Mouse (Mus musculus) myocyte (in vitro differentiated cells): ENCODE data around the gene Ap1b1. TPM values are rescaled to one million over a fixed set of nuclear protein-coding genes. Genes with fewer than 3 reads are reported as not detected.

ENCODE experiments used
- H3K27me3 ChIP-seq: one replicate; pipeline ENCODE4 v1.6.1; 2011; ENCODE audit not compliant: control insufficient read depth, insufficient read depth, insufficient read length
- H3K36me3 ChIP-seq: one replicate; pipeline ENCODE4 v1.6.1; 2011; ENCODE audit not compliant: control insufficient read depth, insufficient read depth
- H3K4me2 ChIP-seq: one replicate; pipeline ENCODE4 v1.6.1; 2011; ENCODE audit warnings: low read depth, control low read depth
- H3K4me3 ChIP-seq: one replicate; pipeline ENCODE4 v1.5.1; 2011; ENCODE audit warnings: mild to moderate bottlenecking, control low read depth, moderate library complexity
- H3K79me2 ChIP-seq: one replicate; pipeline ENCODE4 v1.6.1; 2011; ENCODE audit not compliant: control insufficient read depth, insufficient read depth
- H3ac ChIP-seq: one replicate; pipeline ENCODE4 v1.6.1; 2011; ENCODE audit not compliant: control insufficient read depth, insufficient read length
- CEBPB ChIP-seq: IDR thresholded peaks from 2 replicates; pipeline ENCODE4 v1.6.1; 2011; ENCODE audit warnings: mild to moderate bottlenecking, moderate library complexity; ENCODE audit not compliant: poor library complexity, insufficient read depth, severe bottlenecking
- E2F4 ChIP-seq: IDR thresholded peaks from one replicate; pipeline ENCODE4 v1.6.1; 2011; ENCODE audit warnings: mild to moderate bottlenecking, control low read depth, moderate library complexity; ENCODE audit not compliant: insufficient read depth
- MAX ChIP-seq: IDR thresholded peaks from one replicate; pipeline ENCODE4 v1.6.1; 2011; ENCODE audit warnings: low read depth, mild to moderate bottlenecking, control low read depth
- MYOD1 ChIP-seq, 3 experiments: IDR thresholded peaks; one replicate each; pipeline ENCODE4 v1.6.1; 2011; ENCODE audit warnings: control low read depth in 2 of 3, low read depth in 2 of 3, mild to moderate bottlenecking in 2 of 3, moderate library complexity in 1 of 3; ENCODE audit not compliant: insufficient read length in 2 of 3, control insufficient read depth in 1 of 3
- MYOG ChIP-seq, 3 experiments: IDR thresholded peaks; one replicate each; pipeline ENCODE4 v1.6.1; 2011; ENCODE audit warnings: control low read depth in 2 of 3, low read depth in 2 of 3, mild to moderate bottlenecking in 2 of 3; ENCODE audit not compliant: insufficient read length in 2 of 3, control insufficient read depth in 1 of 3, insufficient read depth in 1 of 3
- POLR2A ChIP-seq: IDR thresholded peaks from one replicate; pipeline ENCODE4 v1.6.1; 2011; ENCODE audit warnings: low read depth, mild to moderate bottlenecking, control low read depth, moderate library complexity; ENCODE audit not compliant: insufficient read length
- POLR2AphosphoS2 ChIP-seq: IDR thresholded peaks from one replicate; pipeline ENCODE4 v1.6.1; 2011; ENCODE audit warnings: low read depth, control low read depth; ENCODE audit not compliant: insufficient read length
- REST ChIP-seq: IDR thresholded peaks from one replicate; pipeline ENCODE4 v1.6.1; 2011; ENCODE audit warnings: mild to moderate bottlenecking, control low read depth, moderate library complexity; ENCODE audit not compliant: insufficient read depth, insufficient read length
- SRF ChIP-seq: IDR thresholded peaks from one replicate; pipeline ENCODE4 v1.6.1; 2011; ENCODE audit warnings: low read depth; ENCODE audit not compliant: control insufficient read depth, insufficient read length
- TCF12 ChIP-seq: IDR thresholded peaks from one replicate; pipeline ENCODE4 v1.6.1; 2011; ENCODE audit warnings: mild to moderate bottlenecking, control low read depth; ENCODE audit not compliant: poor library complexity, insufficient read depth, severe bottlenecking
- TCF3 ChIP-seq: IDR thresholded peaks from one replicate; pipeline ENCODE4 v1.6.1; 2011; ENCODE audit warnings: low read depth, control low read depth; ENCODE audit not compliant: insufficient read length
- USF1 ChIP-seq: IDR thresholded peaks from one replicate; pipeline ENCODE4 v1.6.1; 2011; ENCODE audit warnings: low read depth, mild to moderate bottlenecking, control low read depth, moderate library complexity
- polyA plus RNA-seq: library from polyadenylated mRNA; unstranded; fragments of >200 nt; fragmentation: generic; extraction: Trizol; gene quantifications from one replicate; pipeline ENCODE4 v1.2.1, GENCODE M21; 2012; ENCODE audit warnings: missing spikeins

Ap1b1 gene
- polyA plus RNA-seq, 1 experiment: 55.6 TPM

- TF ChIP-seq TCF12: no peak
- no peak for TF ChIP-seq CEBPB
- Histone ChIP-seq H3K36me3 (peaks cover 15% of the 10 kb centered on the region), H3ac (no peak overlapping the region), H3K79me2 (no peaks in the 10 kb centered on the region), H3K4me2 (no peak overlapping the region), H3K4me3 (no peak overlapping the region), H3K27me3 (no peaks in the 10 kb centered on the region)
Measured at GRCm38 (mm10) chr11:5007186-5007585, 20.6 kb downstream of the Ap1b1 start.

- H3K4me3 ChIP-seq: no peak overlapping the region
- no peak overlapping the region for H3ac ChIP-seq
- H3K4me2 ChIP-seq: peak overlapping the region; percentile 83
- no peak for TF ChIP-seq REST
- TF ChIP-seq MAX: no peak
- no peak for TF ChIP-seq E2F4
- TF ChIP-seq TCF3: no peak
- TF ChIP-seq POLR2A: no peak
- no peak for TF ChIP-seq USF1
- no peak for TF ChIP-seq SRF
- TF ChIP-seq MYOD1 (IDR thresholded peaks at IDR 0.05; ENCODE audit: control insufficient read depth in 1 of 3, insufficient read length in 2 of 3, low read depth in 2 of 3): no peak
- TF ChIP-seq MYOG (IDR thresholded peaks at IDR 0.05; ENCODE audit: control insufficient read depth in 1 of 3, insufficient read depth in 1 of 3, insufficient read length in 2 of 3, low read depth in 2 of 3): no peak
- no peak for TF ChIP-seq POLR2AphosphoS2
- TF ChIP-seq TCF12: no peak
- TF ChIP-seq CEBPB: no peak
- H3K79me2 ChIP-seq: no peaks in the 10 kb centered on the region
- H3K36me3 ChIP-seq: peaks cover under 1% of the 10 kb centered on the region
- H3K27me3 ChIP-seq: no peaks in the 10 kb centered on the region
Measured at GRCm38 (mm10) chr11:5008867-5009266, 22.2 kb downstream of the Ap1b1 start.

GRCm38 (mm10) chr11:5009354-5010074 lies 22.9 kb downstream of the Ap1b1 start:
- Histone ChIP-seq H3ac (no peak overlapping the region), H3K79me2 (no peaks in the 10 kb centered on the region), H3K27me3 (no peaks in the 10 kb centered on the region), H3K4me3 (no peak overlapping the region), H3K4me2 (peak overlapping the region; percentile 83), H3K36me3 (no peaks in the 10 kb centered on the region)
- no peak for TF ChIP-seq POLR2A
- peak in 1 of 3 experiments; percentile 79 for TF ChIP-seq MYOG (IDR thresholded peaks at IDR 0.05; ENCODE audit: control insufficient read depth in 1 of 3, insufficient read depth in 1 of 3, insufficient read length in 2 of 3, low read depth in 2 of 3)
- no peak for TF ChIP-seq POLR2AphosphoS2
- TF ChIP-seq MYOD1 (IDR thresholded peaks at IDR 0.05; ENCODE audit: control insufficient read depth in 1 of 3, insufficient read length in 2 of 3, low read depth in 2 of 3): peak; percentile 36 to 60 (median 49)
- TF ChIP-seq REST: no peak
- TF ChIP-seq MAX: no peak
- TF ChIP-seq CEBPB: no peak
- TF ChIP-seq TCF3: no peak
- TF ChIP-seq SRF: no peak
- TF ChIP-seq E2F4: no peak
- TF ChIP-seq TCF12: no peak
- no peak for TF ChIP-seq USF1

- Histone ChIP-seq H3ac (no peak overlapping the region), H3K36me3 (peaks cover 5% of the 10 kb centered on the region), H3K4me2 (peak overlapping the region; percentile 83), H3K27me3 (no peaks in the 10 kb centered on the region), H3K4me3 (no peak overlapping the region), H3K79me2 (no peaks in the 10 kb centered on the region)
- peak in 2 of 3 experiments; percentile 6 to 8 for TF ChIP-seq MYOD1 (IDR thresholded peaks at IDR 0.05; ENCODE audit: control insufficient read depth in 1 of 3, insufficient read length in 2 of 3, low read depth in 2 of 3)
- no peak for TF ChIP-seq SRF
- peak; percentile 34 for TF ChIP-seq USF1
Measured at GRCm38 (mm10) chr11:5010205-5010604, 23.6 kb downstream of the Ap1b1 start.

GRCm38 (mm10) chr11:5011480-5011879 lies 24.9 kb downstream of the Ap1b1 start:
- H3K4me3 ChIP-seq: no peak overlapping the region
- no peak overlapping the region for H3K4me2 ChIP-seq
- TF ChIP-seq REST (no peak), TCF12 (no peak), MAX (no peak), POLR2AphosphoS2 (no peak)
- no peaks in the 10 kb centered on the region for H3K27me3 ChIP-seq
- H3ac ChIP-seq: no peak overlapping the region
- H3K36me3 ChIP-seq: peaks cover 5% of the 10 kb centered on the region
- H3K79me2 ChIP-seq: no peaks in the 10 kb centered on the region
